Mouse (Mus musculus) thymus, adult 2 months (tissue): ENCODE data around the gene Mospd2.

Experiments used
- CTCF ChIP-seq: fragments of 200-500 bp; IDR thresholded peaks from 2 replicates; pipeline ENCODE4 v1.5.1; 2012; ENCODE audit warnings: mild to moderate bottlenecking, control low read depth, low read length, moderate library complexity, borderline replicate concordance; ENCODE audit not compliant: control insufficient read depth, poor library complexity, insufficient read depth; ENCODE audit errors: extremely low read depth
- POLR2A ChIP-seq: fragments of 200-500 bp; IDR thresholded peaks from 2 replicates; pipeline ENCODE4 v1.6.1; 2012; ENCODE audit warnings: mild to moderate bottlenecking, low read length, control low read depth, moderate library complexity; ENCODE audit not compliant: control insufficient read depth, poor library complexity, insufficient read depth; ENCODE audit errors: extremely low read depth

DNA sequence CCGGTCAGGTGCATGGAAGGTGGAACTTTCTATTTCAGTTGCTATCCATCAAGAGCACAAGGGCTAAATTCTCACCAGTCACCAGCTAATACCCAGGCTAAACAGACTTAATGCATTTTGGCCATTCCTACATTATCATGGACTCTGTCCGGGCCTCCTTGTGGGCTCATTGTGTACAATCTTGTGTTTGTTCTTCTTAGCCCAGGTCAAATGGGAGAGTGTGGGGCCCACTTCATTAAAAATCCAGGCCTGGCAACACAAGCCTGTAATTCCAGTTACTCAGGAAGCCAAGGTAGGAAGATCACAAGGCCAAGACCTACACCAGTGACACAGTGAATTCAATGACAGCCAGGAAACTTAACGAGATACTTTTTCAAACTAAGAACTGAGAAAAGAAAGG, 9.0 kb downstream of the Mospd2 start:
- TF ChIP-seq CTCF (no peak), POLR2A (no peak)
